Mouse (Mus musculus) fibroblast of lung, adult 2 months (primary cell): ENCODE results near the gene Mcam.

Source experiments
- DNase-seq: peaks from one replicate; pipeline ENCODE4 v3.0.0-alpha.2; 2011; ENCODE audit warnings: low read depth

The Mcam gene

GRCm38 (mm10) chr9:44135731-44136411, 1.6 kb downstream of the Mcam start:
- DNase-seq = no peak

GRCm38 (mm10) chr9:44137846-44138245, 3.6 kb downstream of the Mcam start:
- no peak for DNase-seq

- no peak for DNase-seq
These were observed 7.7 kb downstream of the Mcam start for GRCm38 (mm10) chr9:44141951-44142350.

- no peak for DNase-seq
These were observed 9.2 kb downstream of the Mcam start for GRCm38 (mm10) chr9:44143421-44143820.

- no peak for DNase-seq
These were observed 9.9 kb downstream of the Mcam start for GRCm38 (mm10) chr9:44144023-44144717.

GRCm38 (mm10) chr9:44144718-44145060, 10.4 kb downstream of the Mcam start:
- DNase-seq = no peak

GRCm38 (mm10) chr9:44147290-44147689, 13.0 kb downstream of the Mcam start:
- DNase-seq = no peak

- no peak for DNase-seq
These were observed 25.6 kb downstream of the Mcam start for GRCm38 (mm10) chr9:44159886-44160285.

GRCm38 (mm10) chr9:44168931-44169330, 34.7 kb downstream of the Mcam start:
- DNase-seq = no peak

GRCm38 (mm10) chr9:44170691-44171151, 36.5 kb downstream of the Mcam start:
- peak; percentile 40 for DNase-seq

GRCm38 (mm10) chr9:44175556-44175955, 41.3 kb downstream of the Mcam start:
- peak; percentile 40 for DNase-seq

GRCm38 (mm10) chr9:44175957-44176356, 41.7 kb downstream of the Mcam start:
- DNase-seq = no peak

GRCm38 (mm10) chr9:44177405-44177804, 43.1 kb downstream of the Mcam start:
- no peak for DNase-seq

GRCm38 (mm10) chr9:44178389-44178788, 44.1 kb downstream of the Mcam start:
- no peak for DNase-seq

- no peak for DNase-seq
These were observed 44.5 kb downstream of the Mcam start for GRCm38 (mm10) chr9:44178811-44179210.

GRCm38 (mm10) chr9:44181537-44181936, 47.3 kb downstream of the Mcam start:
- no peak for DNase-seq

GRCm38 (mm10) chr9:44182260-44182659, 48.0 kb downstream of the Mcam start:
- no peak for DNase-seq

GRCm38 (mm10) chr9:44188223-44188622, 54.0 kb downstream of the Mcam start:
- no peak for DNase-seq

- DNase-seq = no peak
These were observed 56.9 kb downstream of the Mcam start for GRCm38 (mm10) chr9:44191166-44191565.

GRCm38 (mm10) chr9:44192312-44192711, 58.0 kb downstream of the Mcam start:
- DNase-seq = no peak
